Mouse (Mus musculus) hindbrain, postnatal 0 days (tissue): ENCODE data around the gene Gm10972. TPM values are rescaled to one million over a fixed set of nuclear protein-coding genes. Genes with fewer than 3 reads are reported as not detected.
"Not testable (repeated sequence)": the region's sequence is repeated elsewhere in the genome, so short reads cannot be mapped to it uniquely, and the experiment has no call there.

Source experiments
- ATAC-seq: fragments of 200-750 bp; cut with Nextera tagmentation; 2 replicates; pipeline ENCODE4 v1.8.0; 2017; ENCODE audit warnings: mild to moderate bottlenecking, moderate TSS enrichment, moderate library complexity
- DNase-seq: peaks from one replicate; pipeline ENCODE4 v3.0.0-alpha.2; 2015; ENCODE audit warnings: low spot score
- H3K27ac ChIP-seq: fragments of 300-500 bp; sonication (generic); 2 replicates; pipeline ENCODE4 v1.5.1; 2014; ENCODE audit warnings: mild to moderate bottlenecking
- H3K27me3 ChIP-seq: fragments of 300-500 bp; sonication (generic); 2 replicates; pipeline ENCODE4 v1.6.1; 2014; ENCODE audit warnings: low read length, mixed read lengths; ENCODE audit not compliant: insufficient read depth
- H3K36me3 ChIP-seq: fragments of 300-500 bp; sonication (generic); 2 replicates; pipeline ENCODE4 v1.6.1; 2014; ENCODE audit warnings: low read length, mixed read lengths; ENCODE audit not compliant: insufficient read depth
- H3K4me1 ChIP-seq: fragments of 300-500 bp; sonication (generic); 2 replicates; pipeline ENCODE4 v1.6.1; 2014; ENCODE audit warnings: antibody characterized with exemption, low read length, mixed read lengths; ENCODE audit not compliant: insufficient read depth
- H3K4me2 ChIP-seq: fragments of 300-500 bp; sonication (generic); 2 replicates; pipeline ENCODE4 v1.6.1; 2014; ENCODE audit warnings: low read depth, mild to moderate bottlenecking, low read length, moderate library complexity, mixed read lengths
- H3K4me3 ChIP-seq: fragments of 300-500 bp; sonication (generic); 2 replicates; pipeline ENCODE4 v1.5.1; 2014; ENCODE audit warnings: low read length
- H3K9ac ChIP-seq: fragments of 300-500 bp; sonication (generic); replicated peaks from 2 replicates; pipeline ENCODE4 v1.6.1; 2014; ENCODE audit warnings: mild to moderate bottlenecking, low read length, moderate library complexity, mixed read lengths
- H3K9me3 ChIP-seq: fragments of 300-500 bp; sonication (generic); 2 replicates; pipeline ENCODE4 v1.6.1; 2016; ENCODE audit warnings: low read length, mixed read lengths
- CTCF ChIP-seq: IDR thresholded peaks from 2 replicates; pipeline ENCODE4 v1.5.1; 2016; ENCODE audit warnings: antibody characterized with exemption, control low read depth, low read depth
- WGBS: fragments of 180-500 bp; shearing (Covaris S2); extraction: QIAGEN DNeasy Blood & Tissue Kit; methylation state at CpG from one replicate; pipeline ENCODE4 v1.1.7; 2014; 5-methylcytosine and 5-hydroxymethylcytosine counted together
- polyA plus RNA-seq: library from polyadenylated mRNA; unstranded; fragments of >200 nt; fragmentation: Nextera tagmentation; extraction: Ambion mirVana; gene quantifications from 2 replicates; pipeline ENCODE4 v1.2.1, GENCODE M21; 2015
- total RNA-seq: library from RNA; depleted of rRNA; stranded (reverse); fragments of >200 nt; gene quantifications from 2 replicates; pipeline ENCODE4 v1.2.3, GENCODE M21; 2014

Gene Gm10972
- total and polyA plus RNA-seq, 2 experiments from 2014 or later: not detected

GRCm38 (mm10) chr3:94628712-94629111 lies 14.2 kb upstream of the Gm10972 start:
- Histone ChIP-seq H3K27ac (no peak overlapping the region), H3K4me3 (no peak overlapping the region), H3K27me3 (no peaks in the 10 kb centered on the region), H3K4me2 (no peak overlapping the region), H3K4me1 (no peaks in the 10 kb centered on the region), H3K9ac (no peak overlapping the region), H3K9me3 (no peaks in the 10 kb centered on the region), H3K36me3 (no peaks in the 10 kb centered on the region)
- 86% methylated on average over 5 of the region's 5 CpGs for WGBS
- TF ChIP-seq CTCF: no peak
- ATAC-seq (no peak), DNase-seq (no peak)

GRCm38 (mm10) chr3:94629876-94630275 lies 13.0 kb upstream of the Gm10972 start:
- WGBS: 83% methylated on average over 3 of the region's 3 CpGs
- H3K9me3 ChIP-seq: no peaks in the 10 kb centered on the region
- H3K36me3 ChIP-seq: no peaks in the 10 kb centered on the region
- no peak overlapping the region for H3K9ac ChIP-seq
- H3K27ac ChIP-seq: no peak overlapping the region
- no peak overlapping the region for H3K4me2 ChIP-seq
- H3K4me3 ChIP-seq: no peak overlapping the region
- DNase-seq (no peak), ATAC-seq (no peak)
- H3K4me1 ChIP-seq: no peaks in the 10 kb centered on the region
- H3K27me3 ChIP-seq: no peaks in the 10 kb centered on the region
- TF ChIP-seq CTCF: no peak

- no peak overlapping the region for H3K4me3 ChIP-seq
- H3K27me3 ChIP-seq: no peaks in the 10 kb centered on the region
- no peaks in the 10 kb centered on the region for H3K36me3 ChIP-seq
- no peak overlapping the region for H3K27ac ChIP-seq
- H3K4me2 ChIP-seq: no peak overlapping the region
- H3K9ac ChIP-seq: no peak overlapping the region
- 0 out of 2 replicates have a peak, but pooled peaks have one; percentile 47 for ATAC-seq
- WGBS: 28% methylated on average over 6 of the region's 6 CpGs
- H3K4me1 ChIP-seq: no peaks in the 10 kb centered on the region
- no peaks in the 10 kb centered on the region for H3K9me3 ChIP-seq
- DNase-seq: peak; percentile 9
- no peak for TF ChIP-seq CTCF
These were observed 6.1 kb downstream of the Gm10972 start for GRCm38 (mm10) chr3:94648755-94649590.

GRCm38 (mm10) chr3:94650409-94650808 lies 7.5 kb downstream of the Gm10972 start:
- ATAC-seq (no peak), DNase-seq (no peak)
- Histone ChIP-seq H3K27me3 (no peaks in the 10 kb centered on the region), H3K4me1 (no peaks in the 10 kb centered on the region), H3K9me3 (no peaks in the 10 kb centered on the region), H3K9ac (no peak overlapping the region), H3K4me2 (no peak overlapping the region), H3K36me3 (no peaks in the 10 kb centered on the region), H3K27ac (no peak overlapping the region), H3K4me3 (no peak overlapping the region)
- TF ChIP-seq CTCF: no peak
- 79% methylated on average over 7 of the region's 7 CpGs for WGBS

DNA sequence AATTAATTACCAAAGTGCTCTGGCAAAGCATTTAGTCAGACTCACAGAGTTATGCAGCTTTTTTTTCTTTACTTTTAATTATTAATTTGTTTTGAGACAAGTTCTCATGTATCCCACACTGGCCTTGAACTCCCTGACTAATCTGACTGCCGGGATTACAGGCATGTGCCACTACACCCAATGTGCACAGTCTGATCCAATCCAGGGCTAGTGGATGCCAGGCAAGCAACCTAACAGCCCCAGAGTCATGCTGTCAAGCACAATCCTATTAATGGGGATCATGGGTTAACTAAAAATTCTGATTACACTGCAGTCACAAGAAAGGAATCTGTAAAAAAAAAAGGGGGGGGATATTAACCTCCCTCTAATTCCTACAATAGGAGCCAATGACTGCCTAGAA lies 11.1 kb downstream of the Gm10972 start:
- not testable (repeated sequence) for H3K4me2 ChIP-seq, H3K27me3 ChIP-seq, H3K27ac ChIP-seq, H3K36me3 ChIP-seq, H3K9ac ChIP-seq, H3K4me1 ChIP-seq, H3K9me3 ChIP-seq, ATAC-seq, DNase-seq, H3K4me3 ChIP-seq
- 79% methylated on average over 1 of the region's 1 CpGs for WGBS

DNA sequence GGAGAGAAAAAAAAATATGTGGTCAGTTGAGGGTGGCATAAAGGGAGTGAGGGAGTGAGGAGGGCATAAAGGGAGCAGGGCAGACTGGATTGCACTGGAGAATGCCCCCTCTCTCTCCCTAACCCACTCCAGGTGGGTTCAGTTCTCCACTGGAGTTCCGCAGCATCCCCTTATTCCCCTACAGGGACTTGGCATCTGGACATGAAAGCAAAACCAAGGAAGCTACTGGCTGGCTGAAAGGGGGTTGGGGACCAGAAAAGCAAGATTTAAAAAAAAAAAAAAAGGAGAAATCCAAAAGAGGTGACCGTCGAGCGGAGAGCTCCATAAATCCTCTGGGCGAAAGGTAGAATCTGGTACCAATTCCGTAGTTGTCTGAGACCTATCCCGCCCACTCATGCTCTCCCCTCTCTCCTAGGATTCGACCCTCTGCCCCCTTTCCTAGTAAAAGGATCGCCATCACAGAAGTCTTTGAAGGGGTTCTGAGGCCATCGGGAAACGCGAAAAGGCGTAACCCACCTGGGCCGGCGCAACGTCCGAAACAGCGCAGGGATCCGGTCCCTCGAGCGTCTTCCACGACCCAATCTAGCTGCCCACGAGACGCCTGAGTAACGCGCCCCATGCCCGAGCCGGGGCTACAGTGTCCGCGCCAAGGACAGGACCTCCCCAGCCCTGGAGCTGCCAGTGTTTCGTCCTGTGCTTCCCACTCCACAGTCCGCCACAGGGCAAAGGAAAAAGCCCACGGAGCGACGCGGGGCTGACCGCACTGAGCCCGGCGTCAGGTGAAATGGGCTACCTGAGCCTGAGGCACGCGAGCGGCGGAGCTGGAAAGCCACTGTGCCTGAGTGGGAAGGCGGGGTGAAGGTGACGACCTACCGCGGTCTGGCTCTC lies 15.2 kb downstream of the Gm10972 start:
- not testable (repeated sequence) for ATAC-seq, DNase-seq, H3K9me3 ChIP-seq, H3K4me1 ChIP-seq, H3K27ac ChIP-seq, H3K36me3 ChIP-seq, H3K27me3 ChIP-seq, H3K9ac ChIP-seq
- H3K4me3 ChIP-seq: peak overlapping the region; percentile 38
- H3K4me2 ChIP-seq: peak overlapping the region; percentile 54
- WGBS: 5% methylated on average over 19 of the region's 47 CpGs

DNA sequence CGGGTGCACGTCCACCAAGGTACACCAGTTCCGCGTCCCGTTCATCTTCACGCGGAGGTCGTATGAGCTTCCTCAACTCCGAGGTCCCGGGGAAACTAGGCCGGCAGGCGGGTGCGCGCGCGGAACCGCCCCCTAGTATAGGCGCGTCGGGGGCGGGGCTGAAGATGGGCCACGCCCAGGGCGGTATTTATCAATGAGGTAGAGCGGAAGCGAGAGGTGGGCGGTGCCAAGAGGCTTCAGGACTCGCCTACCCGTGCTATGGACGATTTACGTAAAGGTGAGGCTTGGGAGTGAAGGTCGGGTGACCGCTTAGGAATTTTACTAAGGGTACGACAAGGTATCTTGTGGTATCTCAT lies 15.8 kb downstream of the Gm10972 start, which contains the start of gene Tuft1:
Tuft1 (minus strand) TSS at position 133 of the 356 bp plus-strand sequence.
- under 1% methylated on average over 21 of the region's 33 CpGs for WGBS
- not testable (repeated sequence) for H3K9ac ChIP-seq

More for the DNA sequence above, 15.8 kb downstream of the Gm10972 start, which contains the start of gene Tuft1:
- ATAC-seq: peak; percentile 94
- peak within 1 kb of the TSS; percentile 38 for H3K4me3 ChIP-seq
- not testable (repeated sequence) for H3K27me3 ChIP-seq, H3K4me1 ChIP-seq, DNase-seq, H3K27ac ChIP-seq, H3K9me3 ChIP-seq, H3K36me3 ChIP-seq
- H3K4me2 ChIP-seq: peak within 1 kb of the TSS; percentile 54
